ENCODE assay signal across 10 mouse cellular contexts in the genomic region with DNA sequence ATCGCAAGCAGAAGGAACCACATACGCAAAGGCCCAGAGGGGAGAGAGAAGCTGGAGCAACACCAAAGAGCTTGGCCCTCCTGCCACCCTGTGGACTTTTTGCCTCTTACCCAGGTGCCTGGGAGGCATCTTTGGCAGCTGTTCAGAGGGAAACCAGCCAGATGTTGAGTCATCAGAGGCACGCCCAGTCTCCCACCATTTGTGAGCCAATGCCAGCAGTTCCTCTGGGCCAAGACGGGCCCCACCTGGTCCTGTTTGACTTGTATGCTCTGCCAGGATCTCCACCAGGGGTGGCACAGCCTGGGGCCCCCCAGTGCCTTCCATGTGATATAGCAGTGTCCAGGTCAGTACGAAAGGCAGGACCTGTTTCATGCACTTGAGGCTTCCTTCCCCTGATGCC. TPM values are rescaled to one million over a fixed set of nuclear protein-coding genes. Genes with fewer than 3 reads are reported as not detected.
DNase-seq lines count a peak whose midpoint lies in the region; TF ChIP-seq lines count a peak whose summit lies in the region.
"Had no signal": no experiment of that assay in that cellular context is flagged by ENCODE, and none has a peak within 500 bp of the region (broad histone marks: within the 10 kb centered on the region; RNA-seq: fewer than 3 reads in every experiment).

No protein-coding gene starts in this region.

- peaks cover 4% of the 10 kb centered on the region; the same call in 1 of the 2 replicates for H3K4me1 ChIP-seq in cerebellum, adult 2 months (ENCODE audit: control insufficient read depth, insufficient read depth, low read length)
- H3K4me1 ChIP-seq: forebrain, embryonic 13.5 days had no signal

- TF ChIP-seq POLR2A in cerebellum, adult 2 months (IDR thresholded peaks at IDR 0.05; ENCODE audit: borderline replicate concordance, insufficient read depth, low read length): no peak

- H3K27me3 ChIP-seq in cerebellum, adult 2 months (ENCODE audit: control insufficient read depth, insufficient read depth, low read length): no peaks in the 10 kb centered on the region; the same call in 1 of the 2 replicates
- H3K27me3 ChIP-seq: forebrain, embryonic 13.5 days had no signal

- H3K4me3 ChIP-seq in cerebellum, adult 2 months (replicated peaks; ENCODE audit: insufficient read depth, low read depth, low read length): no peak overlapping the region
- H3K4me3 ChIP-seq: forebrain, embryonic 13.5 days had no signal

- DNase-seq in cerebellum, adult 2 months: peak; percentile 31 to 33
- DNase-seq in cerebellum, adult 11 months: no peak
- peak; percentile 21 for DNase-seq in ovary, adult 18-20 months (ENCODE audit: low spot score)
- no peak for DNase-seq in ovary, postnatal 10 days (ENCODE audit: low spot score)
- peak; percentile 67 to 77 for DNase-seq in kidney, postnatal 36 days
- DNase-seq in urinary bladder, postnatal 36 days (ENCODE audit: low spot score in 2 of 2): peak; percentile 45 to 70
- DNase-seq in frontal cortex, postnatal 14 days (ENCODE audit: low spot score in 2 of 2): no peak
- no peak for DNase-seq in left cerebral cortex, postnatal 14 days (ENCODE audit: low spot score in 2 of 2)
- DNase-seq: right cerebral cortex, postnatal 4 days had no signal

- no peak overlapping the region for H3K27ac ChIP-seq in cerebellum, adult 2 months (ENCODE audit: insufficient read depth, low read length)
- H3K27ac ChIP-seq: forebrain, embryonic 13.5 days had no signal

- TF ChIP-seq CTCF in cerebellum, adult 2 months (IDR thresholded peaks at IDR 0.05; ENCODE audit: borderline replicate concordance, insufficient read depth, low read depth, low read length): no peak

- WGBS in cerebellum, adult 2 months: 26% methylated on average over 5 of the region's 5 CpGs

- intact Hi-C loops in left cerebral cortex, postnatal 14 days (cut with DNase I): no loop called here

RNA-seq across cellular contexts. Expression of a gene that starts 21.9 kb away (rescaled TPM):
- 19.6 and 22.6 TPM in 2 replicates for polyA plus RNA-seq in cerebellum, adult 2 months (2012; rRNA removed)
- 10 to 100 TPM; 25.0 to 26.7 TPM for total RNA-seq in left cerebral cortex, postnatal 14 days (2021)

Comparison
In these comparisons a context has a peak if more than half of its experiments do, and no peak if none do; other contexts are left out.
1. DNase-seq: peak in cerebellum, adult 2 months (2 of 2), ovary, adult 18-20 months (single experiment), kidney, postnatal 36 days (2 of 2) and urinary bladder, postnatal 36 days (2 of 2); none in cerebellum, adult 11 months (single experiment), ovary, postnatal 10 days (single experiment), frontal cortex, postnatal 14 days (0 of 2) and left cerebral cortex, postnatal 14 days (0 of 2).